Mouse (Mus musculus) hindbrain, embryonic 11.5 days (tissue): ENCODE results near the gene Col23a1. TPM values are rescaled to one million over a fixed set of nuclear protein-coding genes. Genes with fewer than 3 reads are reported as not detected.
"Not testable (repeated sequence)": the region's sequence is repeated elsewhere in the genome, so short reads cannot be mapped to it uniquely, and the experiment has no call there.

Source experiments
- ATAC-seq: fragments of 200-750 bp; cut with Nextera tagmentation; 2 replicates; pipeline ENCODE4 v1.8.0; 2017; ENCODE audit warnings: mild to moderate bottlenecking, moderate TSS enrichment, moderate library complexity; ENCODE audit not compliant: low FRiP score
- DNase-seq: peaks from one replicate; pipeline ENCODE4 v3.0.0-alpha.2; 2015; ENCODE audit warnings: low spot score
- H3K27ac ChIP-seq: fragments of 300-500 bp; sonication (generic); 2 replicates; pipeline ENCODE4 v1.5.1; 2014; ENCODE audit warnings: mild to moderate bottlenecking, low read depth, low read length
- H3K27me3 ChIP-seq: fragments of 300-500 bp; sonication (generic); 2 replicates; pipeline ENCODE4 v1.6.1; 2014; ENCODE audit warnings: mild to moderate bottlenecking, low read length, moderate library complexity, mixed read lengths; ENCODE audit not compliant: control insufficient read depth, insufficient read depth
- H3K36me3 ChIP-seq: fragments of 300-500 bp; sonication (generic); 2 replicates; pipeline ENCODE4 v1.6.1; 2014; ENCODE audit warnings: mild to moderate bottlenecking, low read length, moderate library complexity, mixed read lengths; ENCODE audit not compliant: control insufficient read depth, insufficient read depth
- H3K4me1 ChIP-seq: fragments of 300-500 bp; sonication (generic); replicated peaks from 2 replicates; pipeline ENCODE4 v1.6.1; 2014; ENCODE audit warnings: low read length, mixed read lengths; ENCODE audit not compliant: control insufficient read depth, insufficient read depth
- H3K4me2 ChIP-seq: fragments of 300-500 bp; sonication (generic); replicated peaks from 2 replicates; pipeline ENCODE4 v1.6.1; 2014; ENCODE audit warnings: mild to moderate bottlenecking, low read depth, low read length
- H3K4me3 ChIP-seq: fragments of 300-500 bp; sonication (generic); 2 replicates; pipeline ENCODE4 v1.5.1; 2014; ENCODE audit warnings: low read depth, low read length
- H3K9ac ChIP-seq: fragments of 300-500 bp; sonication (generic); 2 replicates; pipeline ENCODE4 v1.6.1; 2014; ENCODE audit warnings: low read depth, low read length
- H3K9me3 ChIP-seq: fragments of 300-500 bp; sonication (generic); 2 replicates; pipeline ENCODE4 v1.6.1; 2016; ENCODE audit warnings: low read length; ENCODE audit not compliant: control insufficient read depth
- WGBS: fragments of 180-500 bp; shearing (Covaris S2); extraction: QIAGEN DNeasy Blood & Tissue Kit; methylation state at CpG from one replicate; pipeline ENCODE4 v1.1.7; 2014; 5-methylcytosine and 5-hydroxymethylcytosine counted together
- polyA plus RNA-seq: library from polyadenylated mRNA; unstranded; fragments of >200 nt; fragmentation: Nextera tagmentation; extraction: Ambion mirVana; gene quantifications from 2 replicates; pipeline ENCODE4 v1.2.1, GENCODE M21; 2014

Gene Col23a1
- polyA plus RNA-seq, 1 experiment from 2014 or later, result 9.7 TPM

GRCm38 (mm10) chr11:51622971-51623491 lies 333.3 kb downstream of the Col23a1 start:
- DNase-seq (no peak), ATAC-seq (no peak)
- H3K27ac ChIP-seq, result no peak overlapping the region
- H3K4me3 ChIP-seq, result no peak overlapping the region
- H3K4me2 ChIP-seq, result no peak overlapping the region
- 92% methylated on average over 7 of the region's 7 CpGs for WGBS
- no peaks in the 10 kb centered on the region for H3K4me1 ChIP-seq
- no peaks in the 10 kb centered on the region for H3K27me3 ChIP-seq
- peaks cover 18% of the 10 kb centered on the region for H3K36me3 ChIP-seq
- no peaks in the 10 kb centered on the region for H3K9me3 ChIP-seq
- no peak overlapping the region for H3K9ac ChIP-seq

- no peak for DNase-seq
- Histone ChIP-seq H3K4me3 (no peak overlapping the region), H3K9ac (0 out of 2 replicates have a peak overlapping the region, but pooled peaks have one; percentile 4), H3K4me1 (no peaks in the 10 kb centered on the region), H3K4me2 (no peak overlapping the region), H3K36me3 (peaks cover 18% of the 10 kb centered on the region), H3K9me3 (no peaks in the 10 kb centered on the region), H3K27ac (no peak overlapping the region), H3K27me3 (no peaks in the 10 kb centered on the region)
- WGBS, result 79% methylated on average over 5 of the region's 5 CpGs
- no peak for ATAC-seq
These were observed 335.6 kb downstream of the Col23a1 start for GRCm38 (mm10) chr11:51625187-51625820.

- Histone ChIP-seq H3K4me1 (no peaks in the 10 kb centered on the region), H3K36me3 (peaks cover 18% of the 10 kb centered on the region), H3K4me3 (no peak overlapping the region), H3K27ac (no peak overlapping the region), H3K9ac (no peak overlapping the region), H3K9me3 (no peaks in the 10 kb centered on the region), H3K4me2 (no peak overlapping the region), H3K27me3 (no peaks in the 10 kb centered on the region)
- ATAC-seq (no peak), DNase-seq (no peak)
- WGBS, result 96% methylated on average over 9 of the region's 9 CpGs
These were observed 337.7 kb downstream of the Col23a1 start for GRCm38 (mm10) chr11:51627425-51627824.

- H3K9ac ChIP-seq, result no peak overlapping the region
- ATAC-seq (no peak), DNase-seq (no peak)
- WGBS, result 93% methylated on average over 8 of the region's 8 CpGs
- H3K4me1 ChIP-seq, result no peaks in the 10 kb centered on the region
- peaks cover 18% of the 10 kb centered on the region for H3K36me3 ChIP-seq
- no peak overlapping the region for H3K4me2 ChIP-seq
- no peak overlapping the region for H3K27ac ChIP-seq
- H3K27me3 ChIP-seq, result no peaks in the 10 kb centered on the region
- H3K9me3 ChIP-seq, result no peaks in the 10 kb centered on the region
- no peak overlapping the region for H3K4me3 ChIP-seq
These were observed 338.2 kb downstream of the Col23a1 start for GRCm38 (mm10) chr11:51627907-51628306.

- H3K4me2 ChIP-seq, result no peak overlapping the region
- whole genome bisulfite sequencing, result 86% methylated on average over 15 of the region's 15 CpGs
- no peak overlapping the region for H3K4me3 ChIP-seq
- ATAC-seq (no peak), DNase-seq (no peak)
- H3K36me3 ChIP-seq, result 0 out of 2 replicates have a peak, but pooled peaks cover 8% of the 10 kb centered on the region
- H3K27me3 ChIP-seq, result no peaks in the 10 kb centered on the region
- H3K9me3 ChIP-seq, result no peaks in the 10 kb centered on the region
- no peak overlapping the region for H3K27ac ChIP-seq
- no peak overlapping the region for H3K9ac ChIP-seq
- no peaks in the 10 kb centered on the region for H3K4me1 ChIP-seq
These were observed 340.1 kb downstream of the Col23a1 start for GRCm38 (mm10) chr11:51629651-51630314.

- H3K4me2 ChIP-seq, result no peak overlapping the region
- WGBS, result 90% methylated on average over 6 of the region's 6 CpGs
- no peak for DNase-seq
These were observed 342.5 kb downstream of the Col23a1 start for GRCm38 (mm10) chr11:51632130-51632753.

GRCm38 (mm10) chr11:51633200-51633599 lies 343.5 kb downstream of the Col23a1 start:
- not testable (repeated sequence) for H3K4me1 ChIP-seq, H3K36me3 ChIP-seq, H3K9me3 ChIP-seq, H3K27ac ChIP-seq, ATAC-seq, H3K9ac ChIP-seq, DNase-seq, H3K27me3 ChIP-seq, H3K4me2 ChIP-seq, H3K4me3 ChIP-seq
- 92% methylated on average over 7 of the region's 7 CpGs for WGBS

More at GRCm38 (mm10) chr11:51632130-51632753, 342.5 kb downstream of the Col23a1 start:
- Histone ChIP-seq H3K4me3 (no peak overlapping the region), H3K9ac (no peak overlapping the region), H3K9me3 (no peaks in the 10 kb centered on the region), H3K27ac (no peak overlapping the region), H3K4me1 (no peaks in the 10 kb centered on the region), H3K27me3 (no peaks in the 10 kb centered on the region), H3K36me3 (0 out of 2 replicates have a peak, but pooled peaks cover 3% of the 10 kb centered on the region)
- no peak for ATAC-seq
